Mouse (Mus musculus): Measurements from ENCODE around the gene Rpl13a.
A peak's percentile ranks its signal among the peaks of the same experiment; 100 is the strongest.

DNA sequence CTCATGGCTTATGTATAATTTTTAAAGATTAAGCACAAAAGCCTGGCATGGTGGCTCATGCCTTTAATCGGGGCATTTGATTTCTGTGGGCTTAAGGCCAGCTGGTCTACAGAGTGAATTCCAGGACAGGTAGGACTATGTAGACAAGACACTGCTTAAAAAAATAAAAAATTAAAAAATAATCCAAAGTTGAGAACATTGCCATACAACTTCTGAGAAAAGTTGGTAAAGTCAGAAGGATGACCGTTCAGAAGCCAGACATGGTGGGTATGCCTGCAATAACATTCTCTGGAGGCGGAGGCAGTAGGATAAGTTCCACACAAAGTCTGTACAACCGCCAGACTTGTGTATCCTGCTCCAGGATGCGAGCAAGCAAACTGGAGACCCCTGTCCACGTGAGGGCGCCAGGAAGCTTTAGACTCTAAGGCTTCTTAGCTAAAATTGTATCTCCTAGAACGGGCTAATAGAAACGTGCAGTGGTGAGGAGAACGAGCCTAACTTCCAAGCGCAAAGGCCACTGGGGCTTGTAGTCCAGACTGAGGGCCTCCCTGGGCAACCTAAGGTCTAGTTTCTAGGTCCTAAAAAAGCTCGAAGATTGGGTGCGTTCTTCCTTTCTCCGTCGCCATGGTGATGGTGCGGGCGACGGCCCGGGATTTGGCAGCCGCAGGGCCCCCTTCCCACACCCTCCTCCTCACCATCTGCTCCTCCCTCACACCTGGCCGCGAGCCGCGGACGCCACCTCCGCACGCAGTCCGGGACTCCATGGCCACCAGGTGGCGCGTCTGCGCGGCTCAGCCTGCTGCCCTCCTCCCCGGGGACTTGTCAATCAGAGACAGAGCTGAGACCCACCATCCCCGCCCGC is 33.3 kb upstream of the Rpl13a start:
- TF ChIP-seq POLR2A (IDR thresholded peaks at IDR 0.05; ENCODE audit: extremely low read depth, insufficient read depth, low read length) (peak; percentile 33; the same call in 1 of the 2 replicates), CTCF (IDR thresholded peaks at IDR 0.05; ENCODE audit: extremely low read depth, insufficient read depth, low read length) (peak; percentile 67)

All from cortical plate, adult 2 months (tissue).